Mouse (Mus musculus): ENCODE measurements around the gene Tmem150c.

GRCm38 (mm10) chr5:100069526-100069925 is 90.1 kb downstream of the Tmem150c start:
- no peak for TF ChIP-seq POLR2A (IDR thresholded peaks at IDR 0.05; ENCODE audit: borderline replicate concordance, low read depth, low read length)
- TF ChIP-seq CTCF (IDR thresholded peaks at IDR 0.05; ENCODE audit: low read depth, low read length), result no peak
